Mouse (Mus musculus): ENCODE results near the gene Stambpl1. TPM values are rescaled to one million over a fixed set of nuclear protein-coding genes. Genes with fewer than 3 reads are reported as not detected.

Stambpl1 gene
- polyA plus RNA-seq (2017; shearing (Covaris generic)): 10 to 100 TPM; 85.1 to 89.6 TPM

- peak; percentile 88 for ATAC-seq
Measured at GRCm38 (mm10) chr19:34192008-34192963, at the start of gene Stambpl1. Stambpl1 (plus strand) TSS chr19:34192229.

GRCm38 (mm10) chr19:34148421-34148820, 43.6 kb upstream of the Stambpl1 start:
- no peak for ATAC-seq

GRCm38 (mm10) chr19:34151909-34152308, 40.1 kb upstream of the Stambpl1 start:
- ATAC-seq: peak; percentile 78

- ATAC-seq: no peak
Measured at GRCm38 (mm10) chr19:34153263-34154144, 38.5 kb upstream of the Stambpl1 start.

GRCm38 (mm10) chr19:34162693-34163092, 29.3 kb upstream of the Stambpl1 start:
- no peak for ATAC-seq

GRCm38 (mm10) chr19:34165891-34166290, 26.1 kb upstream of the Stambpl1 start, which contains the start of gene Ankrd22:
Ankrd22 (minus strand) TSS chr19:34166053.
- ATAC-seq: no peak

GRCm38 (mm10) chr19:34166386-34166785, 25.6 kb upstream of the Stambpl1 start:
- ATAC-seq: no peak

GRCm38 (mm10) chr19:34167896-34168661, 23.9 kb upstream of the Stambpl1 start:
- ATAC-seq: peak; percentile 65

- ATAC-seq: no peak
Measured at GRCm38 (mm10) chr19:34169121-34169520, 22.9 kb upstream of the Stambpl1 start.

GRCm38 (mm10) chr19:34171167-34171566, 20.9 kb upstream of the Stambpl1 start:
- ATAC-seq: no peak

GRCm38 (mm10) chr19:34174004-34174403, 18.0 kb upstream of the Stambpl1 start:
- ATAC-seq: no peak

- no peak for ATAC-seq
Measured at GRCm38 (mm10) chr19:34179136-34179535, 12.9 kb upstream of the Stambpl1 start.

GRCm38 (mm10) chr19:34180316-34180715, 11.7 kb upstream of the Stambpl1 start:
- ATAC-seq: no peak

GRCm38 (mm10) chr19:34181234-34181633, 10.8 kb upstream of the Stambpl1 start:
- ATAC-seq: no peak

GRCm38 (mm10) chr19:34182490-34182889, 9.5 kb upstream of the Stambpl1 start:
- no peak for ATAC-seq

- peak; percentile 92 for ATAC-seq
Measured at GRCm38 (mm10) chr19:34186845-34187244, 5.2 kb upstream of the Stambpl1 start.

- ATAC-seq: no peak
Measured at GRCm38 (mm10) chr19:34191645-34192007, 403 bp upstream of the Stambpl1 start.

- ATAC-seq: peak; percentile 14
Measured at GRCm38 (mm10) chr19:34193149-34193548, 1.1 kb downstream of the Stambpl1 start.

- no peak for ATAC-seq
Measured at GRCm38 (mm10) chr19:34193683-34194082, 1.7 kb downstream of the Stambpl1 start.

GRCm38 (mm10) chr19:34194132-34194745, 2.2 kb downstream of the Stambpl1 start:
- ATAC-seq: no peak

- no peak for ATAC-seq
Measured at GRCm38 (mm10) chr19:34195031-34195430, 3.0 kb downstream of the Stambpl1 start.

- ATAC-seq: no peak
Measured at GRCm38 (mm10) chr19:34198066-34198465, 6.0 kb downstream of the Stambpl1 start.

Data from activated CD4-positive, CD25-positive, alpha-beta regulatory T cell, adult 4 months (primary cell).